Mouse (Mus musculus) adrenal gland, postnatal 25 days (tissue): ENCODE measurements at regions not wholly inside any gene's neighbourhood (a gene's known extent, or its start where the extent isn't known, plus 50 kb on each side); places are given as distances from the start of the nearest gene placed in this dataset.
A peak's percentile ranks its signal among the peaks of the same experiment; 100 is the strongest.

Experiments used
- DNase-seq: peaks from one replicate; pipeline ENCODE4 v3.0.0; 2021; ENCODE audit warnings: mixed read lengths

- no peak for DNase-seq
Measured at GRCm38 (mm10) chr9:41833408-41833807, 290.7 kb downstream of the Sorl1 start.

GRCm38 (mm10) chr9:41827356-41827755 is 296.7 kb downstream of the Sorl1 start:
- no peak for DNase-seq

DNA sequence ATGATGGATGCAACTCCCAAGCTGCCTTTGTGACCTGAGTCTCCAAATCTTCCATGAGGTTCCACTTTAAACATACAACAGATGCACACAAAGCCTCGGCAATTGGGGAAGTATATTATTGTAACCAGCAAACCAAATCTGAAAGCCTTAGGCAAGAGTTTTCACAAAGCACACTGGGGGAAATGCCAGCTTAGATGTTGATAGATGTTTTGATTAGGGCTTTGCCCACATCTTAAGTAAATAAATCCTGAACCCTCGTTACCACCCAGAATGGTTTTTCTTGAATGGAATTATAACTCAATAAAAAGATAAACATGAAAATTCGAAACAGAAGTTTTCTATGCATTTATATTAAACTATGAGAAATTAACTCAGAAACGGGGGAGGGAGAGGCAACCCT is 302.7 kb downstream of the Sorl1 start:
- no peak for DNase-seq

- DNase-seq: no peak
Measured at GRCm38 (mm10) chr9:41817740-41818461, 306.2 kb downstream of the Sorl1 start.

GRCm38 (mm10) chr9:41815921-41816320 is 308.2 kb downstream of the Sorl1 start:
- no peak for DNase-seq

DNA sequence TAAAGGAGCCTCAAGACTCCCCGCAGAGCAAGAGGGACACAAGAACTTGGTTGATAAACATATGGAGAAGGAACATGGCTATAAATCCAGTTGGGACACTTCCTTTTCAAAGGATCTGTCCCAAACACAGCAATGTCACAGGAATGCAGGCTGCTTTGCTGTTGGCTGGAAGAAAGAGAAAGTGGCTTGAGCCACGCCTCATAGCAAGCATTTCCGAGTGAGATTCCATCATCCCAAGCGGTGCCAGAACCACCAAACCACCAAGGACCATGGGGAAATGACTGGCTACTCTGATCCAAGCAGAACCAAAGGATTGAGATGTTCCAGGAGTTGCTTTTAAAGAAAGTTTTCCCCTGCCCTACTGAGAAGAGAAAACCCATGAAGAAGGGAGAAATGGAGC is 314.8 kb downstream of the Sorl1 start:
- no peak for DNase-seq

GRCm38 (mm10) chr9:41808791-41809190 is 315.3 kb downstream of the Sorl1 start:
- no peak for DNase-seq

DNA sequence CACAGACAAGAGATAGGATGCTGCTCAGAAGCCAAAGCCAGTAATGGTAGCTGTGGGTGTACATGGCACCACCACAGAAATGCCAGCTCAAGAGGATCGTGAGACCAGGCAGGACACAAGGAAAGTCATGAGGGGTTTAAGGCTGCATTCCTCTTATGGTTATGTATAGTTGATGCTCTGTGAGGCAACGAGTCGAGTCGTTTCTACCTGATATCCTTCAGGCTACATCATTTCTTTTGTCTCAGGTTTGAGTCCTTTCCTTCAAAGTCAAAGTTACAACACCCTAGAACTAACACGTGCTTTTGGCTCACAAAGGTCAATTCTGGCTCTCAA is 317.8 kb downstream of the Sorl1 start:
- no peak for DNase-seq

GRCm38 (mm10) chr9:41805491-41806288 is 318.4 kb downstream of the Sorl1 start:
- DNase-seq: no peak

GRCm38 (mm10) chr9:41804711-41805331 is 319.3 kb downstream of the Sorl1 start:
- no peak for DNase-seq

- DNase-seq: no peak
Measured at GRCm38 (mm10) chr9:41803680-41804460, 320.2 kb downstream of the Sorl1 start.

GRCm38 (mm10) chr9:41801376-41801775 is 322.7 kb downstream of the Sorl1 start:
- no peak for DNase-seq

DNA sequence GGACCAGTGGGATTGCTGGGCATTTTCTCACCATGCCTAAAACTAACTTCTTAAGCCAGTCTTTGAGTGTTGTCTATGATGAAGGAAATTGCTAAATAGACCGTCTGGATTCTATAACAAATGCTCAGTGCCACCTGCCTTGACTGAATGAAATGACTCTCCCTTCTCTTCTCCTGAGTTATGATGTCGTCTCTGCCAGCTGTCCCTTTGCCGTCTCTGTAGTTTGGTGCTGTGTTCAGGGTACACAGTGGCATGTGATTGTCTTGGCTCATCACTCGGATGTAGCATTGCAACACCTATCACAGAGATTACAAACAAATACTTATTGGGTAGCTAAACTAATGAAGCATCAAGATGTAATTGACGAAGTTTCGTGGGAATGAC is 331.3 kb downstream of the Sorl1 start:
- no peak for DNase-seq

DNA sequence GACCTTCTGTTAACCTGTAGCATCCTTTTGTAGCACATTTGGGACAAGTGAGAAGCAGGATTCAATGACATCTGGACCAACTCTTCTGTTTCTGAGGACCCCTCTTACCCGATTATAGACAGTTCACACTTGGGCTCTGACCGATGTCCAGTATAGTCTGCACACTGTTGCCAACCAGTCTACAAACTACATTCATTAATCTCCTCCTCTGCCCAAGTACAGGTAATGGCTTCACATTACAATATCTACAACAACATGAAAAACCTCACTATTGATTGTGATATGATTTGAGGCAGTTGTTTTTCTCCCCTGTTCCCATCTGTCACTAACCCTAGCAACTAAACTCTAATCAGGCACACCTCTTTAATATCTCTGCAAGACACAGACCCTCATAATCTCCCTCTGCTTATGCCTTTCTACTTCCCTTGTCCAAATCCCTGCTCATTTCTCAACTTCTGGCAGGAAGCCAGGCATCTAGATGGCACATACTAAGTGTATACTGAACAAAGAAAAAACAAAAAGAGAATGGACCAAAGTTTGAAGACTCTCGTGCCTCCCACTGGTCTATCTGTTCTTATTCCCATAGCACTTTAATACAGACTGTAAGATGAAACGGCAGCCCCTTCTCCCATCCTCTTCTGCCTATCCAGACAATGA is 331.8 kb downstream of the Sorl1 start:
- no peak for DNase-seq

DNA sequence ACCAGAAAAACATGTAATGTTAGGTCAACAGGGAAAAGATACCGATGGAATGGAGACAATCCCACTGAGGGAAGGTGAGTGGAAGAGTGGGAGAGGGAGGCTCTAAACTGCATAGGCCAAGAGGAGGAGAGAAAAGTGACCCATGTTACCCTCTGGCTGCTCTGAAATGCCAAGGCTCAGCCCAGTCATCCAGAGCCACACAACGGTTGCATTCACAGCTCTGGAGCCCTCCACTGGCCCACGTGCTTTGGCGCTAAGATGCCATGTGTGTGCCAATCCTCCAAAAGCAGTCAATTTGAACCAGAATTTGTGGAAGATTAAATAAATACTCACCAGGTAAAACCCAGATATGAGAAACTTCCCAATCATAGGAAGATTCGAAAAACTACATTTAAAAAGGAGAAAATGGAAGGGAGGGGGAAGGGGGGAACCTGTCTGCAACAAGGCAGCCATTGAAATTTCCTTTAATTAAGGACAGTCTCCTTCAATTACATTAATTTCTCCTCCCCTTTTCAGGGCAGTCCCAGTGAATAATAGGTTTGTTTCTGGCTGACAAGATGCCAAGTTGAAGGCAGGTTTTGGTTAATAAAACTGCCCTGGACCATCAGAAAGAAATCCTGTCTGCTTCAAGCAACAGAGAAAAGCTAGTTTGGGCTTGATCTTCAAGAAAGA is 332.5 kb downstream of the Sorl1 start:
- DNase-seq: no peak

DNA sequence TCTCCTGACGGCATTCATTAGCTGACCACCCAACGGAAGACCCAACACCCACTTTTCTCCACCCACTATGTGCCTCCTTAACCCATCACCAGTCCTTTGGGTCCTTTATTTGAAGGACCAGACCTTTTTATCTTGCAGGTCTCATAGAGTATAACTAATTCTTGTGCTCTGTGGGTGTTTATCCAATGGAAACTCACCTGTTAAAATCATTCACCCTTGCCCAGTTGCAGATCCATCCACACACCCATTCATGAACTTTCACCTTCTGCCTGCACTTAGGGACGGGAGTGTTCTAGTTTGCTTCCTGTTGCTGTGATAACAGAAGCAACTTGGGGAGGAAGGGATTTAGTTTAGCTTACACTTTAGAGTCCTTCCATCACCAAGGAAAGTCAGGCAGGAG is 339.0 kb downstream of the Sorl1 start:
- DNase-seq: no peak

DNA sequence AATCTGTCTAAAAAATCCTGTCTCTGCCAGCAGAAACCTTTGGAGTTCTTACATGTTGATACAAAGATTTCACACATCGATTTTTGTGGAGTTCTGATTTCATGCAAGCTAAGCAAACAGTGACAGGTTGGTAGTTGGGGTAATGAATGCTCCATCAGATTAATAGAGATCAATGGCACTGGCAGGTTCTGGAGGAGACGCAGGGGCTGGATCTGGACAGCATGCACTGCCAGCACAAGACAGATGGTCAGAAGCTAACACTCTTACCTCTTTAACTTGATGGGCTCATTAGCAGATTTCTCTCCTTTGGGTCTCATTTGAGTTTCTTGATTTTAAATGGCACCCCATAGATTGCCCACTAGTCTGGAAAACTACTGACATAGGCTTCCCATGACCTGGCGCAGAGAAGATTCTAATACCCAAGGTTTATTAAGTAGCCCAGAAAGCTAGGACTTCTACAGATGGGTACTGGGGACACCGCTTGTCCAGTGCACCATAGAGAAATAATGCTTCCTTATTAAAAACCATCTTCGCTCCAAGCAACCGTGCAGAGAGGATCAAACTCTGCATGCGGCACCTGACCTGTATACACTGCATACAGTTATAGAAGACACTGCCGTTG is 351.7 kb downstream of the Sorl1 start:
- no peak for DNase-seq

DNA sequence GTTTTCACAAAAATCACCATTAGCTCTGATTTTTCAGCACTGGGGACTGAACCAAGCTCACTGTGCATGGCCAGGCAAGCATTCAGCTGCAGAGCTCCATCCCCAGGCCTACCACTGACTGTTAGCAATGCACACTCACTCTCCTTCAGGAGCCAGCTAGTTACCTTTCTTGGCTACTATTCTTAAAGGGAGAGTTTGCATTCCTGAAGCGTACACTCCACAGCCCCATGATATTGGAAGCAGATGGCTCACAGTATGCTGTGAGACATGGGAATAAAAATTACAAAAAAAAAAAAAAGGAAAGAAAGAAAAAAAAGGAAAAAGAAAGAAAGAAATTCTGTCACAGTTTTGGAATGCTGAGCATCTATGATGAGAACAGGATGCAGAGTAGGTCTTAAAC is 352.8 kb downstream of the Sorl1 start:
- DNase-seq: no peak

- no peak for DNase-seq
Measured at GRCm38 (mm10) chr9:41768316-41768715, 355.8 kb downstream of the Sorl1 start.

- peak; percentile 45 for DNase-seq
Measured at GRCm38 (mm10) chr9:41766533-41766920, 357.6 kb downstream of the Sorl1 start.
